Mouse (Mus musculus) hindbrain, embryonic 13.5 days (tissue): ENCODE data around the gene Apoc4. TPM values are rescaled to one million over a fixed set of nuclear protein-coding genes. Genes with fewer than 3 reads are reported as not detected.

ENCODE experiments used
- ATAC-seq: fragments of 200-750 bp; cut with Nextera tagmentation; 2 replicates; pipeline ENCODE4 v1.8.0; 2017; ENCODE audit warnings: moderate TSS enrichment; ENCODE audit not compliant: low FRiP score
- H3K27ac ChIP-seq: fragments of 300-500 bp; sonication (generic); 2 replicates; pipeline ENCODE4 v1.5.1; 2015; ENCODE audit warnings: inconsistent platforms, mild to moderate bottlenecking, moderate library complexity
- H3K27me3 ChIP-seq: fragments of 300-500 bp; sonication (generic); 2 replicates; pipeline ENCODE4 v1.6.1; 2015; ENCODE audit warnings: mild to moderate bottlenecking, inconsistent platforms
- H3K36me3 ChIP-seq: fragments of 300-500 bp; sonication (generic); 2 replicates; pipeline ENCODE4 v1.6.1; 2015; ENCODE audit warnings: mild to moderate bottlenecking, inconsistent platforms
- H3K4me1 ChIP-seq: fragments of 300-500 bp; sonication (generic); replicated peaks from 2 replicates; pipeline ENCODE4 v1.6.1; 2015; ENCODE audit warnings: inconsistent platforms
- H3K4me2 ChIP-seq: fragments of 300-500 bp; sonication (generic); 2 replicates; pipeline ENCODE4 v1.6.1; 2015; ENCODE audit warnings: inconsistent platforms, mild to moderate bottlenecking, moderate library complexity
- H3K4me3 ChIP-seq: fragments of 300-500 bp; sonication (generic); 2 replicates; pipeline ENCODE4 v1.5.1; 2015; ENCODE audit warnings: mild to moderate bottlenecking, inconsistent platforms
- H3K9ac ChIP-seq: fragments of 300-500 bp; sonication (generic); 2 replicates; pipeline ENCODE4 v1.6.1; 2015; ENCODE audit warnings: mild to moderate bottlenecking, inconsistent platforms
- H3K9me3 ChIP-seq: fragments of 300-500 bp; sonication (generic); 2 replicates; pipeline ENCODE4 v1.6.1; 2016; ENCODE audit warnings: inconsistent platforms
- WGBS: fragments of 180-500 bp; shearing (Covaris S2); methylation state at CpG from one replicate; pipeline ENCODE4 v1.1.7; 2015; 5-methylcytosine and 5-hydroxymethylcytosine counted together
- polyA plus RNA-seq: library from polyadenylated mRNA; unstranded; fragments of >200 nt; fragmentation: Nextera tagmentation; extraction: Ambion mirVana; gene quantifications from 2 replicates; pipeline ENCODE4 v1.2.1, GENCODE M21; 2015

The Apoc4 gene
- polyA plus RNA-seq, 1 experiment from 2014 or later, result not detected

DNA sequence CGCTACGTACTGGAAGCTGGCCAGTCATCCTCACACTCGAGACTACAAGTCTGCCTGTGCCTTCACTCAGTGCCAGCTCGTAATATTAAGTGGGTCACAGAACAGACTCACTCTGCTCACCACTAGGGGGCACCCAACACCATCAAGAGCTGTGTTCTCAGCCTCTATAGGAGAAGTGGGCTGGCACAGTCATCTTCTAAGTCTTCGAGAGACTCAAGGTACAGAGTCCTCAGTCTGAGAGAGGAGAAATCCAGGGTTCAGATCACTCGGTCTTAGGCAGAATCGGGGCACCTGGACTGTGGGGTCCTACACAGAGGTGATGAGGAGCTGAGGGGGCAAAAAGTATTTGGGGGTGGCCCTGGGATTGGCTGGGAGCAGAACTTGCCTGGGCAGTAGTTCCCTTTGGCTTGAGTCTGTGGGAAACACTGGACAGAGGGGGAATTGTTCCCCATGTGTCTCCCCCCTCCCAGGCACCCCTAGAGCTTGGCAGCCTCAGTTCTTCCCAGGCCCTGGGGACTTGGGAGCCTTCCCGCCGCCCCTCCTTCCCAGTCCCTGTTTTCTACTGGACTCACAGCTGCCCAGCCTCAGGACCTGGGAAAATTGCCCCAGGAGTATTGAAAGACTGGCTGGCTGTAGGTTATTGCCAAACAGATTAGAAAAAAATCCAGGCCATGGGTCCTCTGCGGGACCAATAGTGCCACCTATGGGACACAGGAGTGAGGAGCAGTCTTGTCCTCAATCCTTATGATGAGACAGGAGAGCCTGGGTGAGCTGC is 12.1 kb downstream of the Apoc4 start:
- WGBS, result 9% methylated on average over 10 of the region's 10 CpGs
- Histone ChIP-seq H3K36me3 (no peaks in the 10 kb centered on the region), H3K27ac (peak overlapping the region; percentile 62; the same call in 1 of the 2 replicates), H3K4me1 (peaks cover 16% of the 10 kb centered on the region), H3K4me2 (peak overlapping the region; percentile 32), H3K27me3 (no peaks in the 10 kb centered on the region), H3K9me3 (no peaks in the 10 kb centered on the region), H3K4me3 (peak overlapping the region; percentile 5; the same call in 1 of the 2 replicates), H3K9ac (peak overlapping the region; percentile 24; the same call in 1 of the 2 replicates)
- ATAC-seq, result peak; percentile 61

DNA sequence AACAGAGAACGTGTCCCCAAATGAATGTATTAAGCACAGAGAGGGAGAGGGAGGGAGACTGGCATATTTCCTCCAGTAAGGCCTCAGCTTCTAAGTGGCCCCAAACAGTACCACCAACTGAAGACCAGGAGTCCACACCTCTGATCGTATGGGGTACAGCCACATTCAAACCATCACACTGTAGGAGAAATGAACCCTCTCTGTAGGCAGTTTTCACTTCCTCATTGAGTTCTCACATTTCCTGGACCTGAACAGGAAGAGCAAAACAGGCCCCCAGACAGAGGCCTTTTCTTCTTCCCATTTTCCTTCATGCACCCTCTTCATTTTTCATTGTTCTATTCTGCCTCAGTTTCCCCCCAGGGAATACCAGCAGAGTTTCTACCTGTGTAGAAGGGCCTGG is 13.8 kb downstream of the Apoc4 start:
- H3K9me3 ChIP-seq, result no peaks in the 10 kb centered on the region
- H3K9ac ChIP-seq, result no peak overlapping the region
- H3K4me2 ChIP-seq, result no peak overlapping the region
- no peak for ATAC-seq
- H3K4me1 ChIP-seq, result peaks cover 31% of the 10 kb centered on the region
- H3K36me3 ChIP-seq, result no peaks in the 10 kb centered on the region; the same call in 1 of the 2 replicates
- no peak overlapping the region for H3K4me3 ChIP-seq
- 75% methylated on average over 2 of the region's 2 CpGs for WGBS
- H3K27me3 ChIP-seq, result no peaks in the 10 kb centered on the region
- H3K27ac ChIP-seq, result no peak overlapping the region

DNA sequence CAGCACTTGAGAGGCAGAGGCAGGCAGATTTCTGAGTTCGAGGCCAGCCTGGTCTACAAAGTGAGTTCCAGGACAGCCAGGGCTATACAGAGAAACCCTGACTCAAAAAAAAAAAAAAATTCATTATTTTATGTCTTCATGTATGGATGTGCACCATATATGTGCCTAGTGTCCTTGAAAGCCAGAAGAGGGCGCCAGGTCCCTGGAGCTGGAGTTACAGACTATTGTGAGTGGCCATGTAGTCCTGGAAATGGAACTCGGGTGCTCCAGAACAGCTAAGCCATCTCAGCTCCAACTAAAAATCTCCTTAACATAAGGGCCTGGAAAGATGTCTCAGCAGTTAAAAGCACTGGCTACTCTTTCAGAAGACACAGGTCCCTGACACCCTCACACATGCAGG is 14.5 kb downstream of the Apoc4 start:
- Histone ChIP-seq H3K9me3 (no peaks in the 10 kb centered on the region), H3K4me1 (peaks cover 37% of the 10 kb centered on the region), H3K4me2 (no peak overlapping the region), H3K9ac (no peak overlapping the region), H3K27ac (no peak overlapping the region), H3K27me3 (no peaks in the 10 kb centered on the region), H3K36me3 (peaks cover 4% of the 10 kb centered on the region), H3K4me3 (no peak overlapping the region)
- ATAC-seq, result no peak
- 61% methylated on average over 3 of the region's 3 CpGs for WGBS

DNA sequence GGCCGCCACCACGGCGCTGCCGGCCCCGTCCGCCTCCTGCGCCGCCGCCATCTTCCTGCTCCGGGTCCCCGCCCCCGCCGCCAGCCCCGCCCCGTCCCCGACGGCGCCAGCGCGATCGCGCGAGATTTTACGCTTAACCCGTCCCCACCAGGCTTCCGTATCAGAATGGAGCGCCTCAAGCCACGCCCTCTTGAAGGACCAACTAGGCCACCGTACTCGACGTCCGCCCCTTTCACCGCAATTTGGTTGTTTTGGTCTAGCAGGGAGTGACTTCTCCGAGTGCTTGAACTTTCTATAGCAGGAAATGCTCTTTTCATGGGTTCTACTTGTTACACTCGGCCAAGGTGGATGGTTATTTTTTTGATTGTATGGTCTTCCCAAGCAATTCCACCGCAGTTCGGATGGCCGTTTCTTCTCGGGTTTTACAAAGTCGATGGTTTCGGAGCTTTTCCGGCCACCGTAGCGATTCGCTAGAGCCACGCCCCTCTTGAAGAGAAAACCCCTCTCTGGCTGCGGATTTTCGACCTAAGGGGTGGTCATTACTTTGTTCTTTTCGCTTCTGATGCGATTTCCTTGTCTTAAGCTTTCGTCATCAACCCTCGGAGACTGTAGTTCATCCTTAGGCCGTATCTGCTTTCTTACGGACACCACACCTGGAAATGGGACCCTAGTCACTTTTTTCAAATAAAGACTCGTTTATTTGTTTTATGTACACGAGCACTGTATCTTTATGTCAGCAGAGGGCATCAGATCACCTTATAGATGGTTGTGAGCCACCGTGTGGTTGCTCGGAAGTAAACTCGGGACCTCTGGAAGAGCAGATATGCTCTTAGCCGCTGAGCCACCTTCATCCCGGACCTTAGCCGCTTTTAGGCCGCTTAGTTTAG is 16.1 kb downstream of the Apoc4 start, which contains the start of gene Clptm1:
TSS of gene Clptm1 (minus strand) at position 79 of the 887 bp plus-strand sequence.
- peak; percentile 86 for ATAC-seq
- H3K36me3 ChIP-seq, result peaks cover 16% of the 10 kb centered on the region

DNA sequence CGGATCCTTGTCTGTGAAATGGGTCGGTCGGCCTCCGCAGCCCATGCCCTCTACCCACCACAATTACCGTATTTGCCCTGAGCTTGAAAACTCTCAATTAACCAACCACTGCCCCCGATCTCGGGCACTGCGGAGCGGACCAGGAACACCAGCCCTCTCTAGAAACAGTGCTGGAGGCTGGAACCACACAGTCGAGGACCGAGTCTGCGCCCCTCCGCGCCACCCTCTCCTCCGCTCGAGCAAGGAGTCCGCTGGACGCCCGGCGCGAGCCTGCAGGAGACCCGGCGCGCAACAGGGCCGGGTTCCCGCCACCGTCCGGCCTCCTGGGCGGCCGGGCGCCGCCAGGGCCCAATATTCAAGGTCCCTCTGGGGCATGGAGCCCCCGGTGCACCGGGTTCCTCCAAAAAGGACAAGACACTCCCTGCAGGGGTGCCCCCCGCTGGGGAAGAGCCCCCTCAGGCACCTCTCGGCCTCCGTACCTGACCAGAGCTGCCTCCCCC is 16.8 kb downstream of the Apoc4 start:
- Histone ChIP-seq H3K4me2 (peak overlapping the region; percentile 92), H3K9me3 (no peaks in the 10 kb centered on the region), H3K4me3 (peak overlapping the region; percentile 100), H3K4me1 (peaks cover 46% of the 10 kb centered on the region), H3K27ac (peak overlapping the region; percentile 94), H3K27me3 (no peaks in the 10 kb centered on the region), H3K36me3 (peaks cover 22% of the 10 kb centered on the region), H3K9ac (peak overlapping the region; percentile 99)
- WGBS, result under 1% methylated on average over 37 of the region's 37 CpGs
- peak; percentile 69 for ATAC-seq

More for the DNA sequence above, 16.1 kb downstream of the Apoc4 start, which contains the start of gene Clptm1:
- under 1% methylated on average over 63 of the region's 63 CpGs for WGBS
- H3K9ac ChIP-seq, result peak within 1 kb of the TSS; percentile 99
- no peaks in the 10 kb centered on the region for H3K9me3 ChIP-seq
- peaks cover 47% of the 10 kb centered on the region for H3K4me1 ChIP-seq
- peak within 1 kb of the TSS; percentile 100 for H3K4me3 ChIP-seq
- H3K27ac ChIP-seq, result peak within 1 kb of the TSS; percentile 94
- H3K4me2 ChIP-seq, result peak within 1 kb of the TSS; percentile 92
- H3K27me3 ChIP-seq, result no peaks in the 10 kb centered on the region

DNA sequence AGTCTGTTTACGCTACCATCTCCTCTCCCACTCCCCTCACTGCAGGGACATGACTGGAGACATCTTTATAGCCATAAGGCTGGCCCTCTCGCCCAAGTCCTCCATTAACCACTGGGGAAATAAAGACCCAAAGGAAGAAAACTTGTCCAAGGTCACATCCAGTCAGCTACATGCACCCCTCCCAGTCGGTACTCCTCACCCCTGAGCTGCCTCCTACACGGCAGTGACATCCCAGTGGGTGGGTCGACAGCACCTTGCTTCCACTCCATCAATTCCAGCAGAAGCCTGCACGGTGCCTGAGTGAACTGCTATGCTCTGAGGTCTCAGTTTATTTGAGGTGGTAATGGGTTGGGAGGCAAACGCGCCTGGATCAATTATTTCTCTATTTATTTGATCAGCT is 17.3 kb downstream of the Apoc4 start:
- no peaks in the 10 kb centered on the region for H3K27me3 ChIP-seq
- 0 out of 2 replicates have a peak, but pooled peaks have one; percentile 14 for ATAC-seq
- no peaks in the 10 kb centered on the region for H3K9me3 ChIP-seq
- H3K36me3 ChIP-seq, result peaks cover 27% of the 10 kb centered on the region
- WGBS, result 14% methylated on average over 8 of the region's 8 CpGs
- H3K9ac ChIP-seq, result peak overlapping the region; percentile 99
- H3K27ac ChIP-seq, result no peak overlapping the region
- H3K4me1 ChIP-seq, result peaks cover 41% of the 10 kb centered on the region
- peak overlapping the region; percentile 100 for H3K4me3 ChIP-seq
- H3K4me2 ChIP-seq, result peak overlapping the region; percentile 92

DNA sequence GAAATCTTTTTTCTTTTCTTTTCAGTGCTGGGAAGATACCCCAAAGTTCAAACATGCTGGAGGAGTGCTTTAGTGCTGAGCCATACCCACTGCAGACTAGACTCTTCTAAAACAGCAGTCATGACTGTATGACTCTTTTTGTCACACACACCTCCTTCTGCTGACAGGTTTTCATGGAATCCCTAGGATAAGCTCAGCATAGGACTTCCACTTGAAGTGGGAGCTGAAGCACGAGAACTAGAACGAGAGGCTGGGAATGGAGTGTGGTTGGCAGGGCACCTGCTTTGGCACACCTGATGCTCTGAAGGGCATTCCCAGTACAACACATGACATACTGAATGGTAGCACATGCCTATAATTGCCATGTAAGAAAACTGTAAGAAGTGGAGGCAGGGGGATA is 28.7 kb downstream of the Apoc4 start:
- no peak for ATAC-seq
- no peak overlapping the region for H3K9ac ChIP-seq
- H3K9me3 ChIP-seq, result no peaks in the 10 kb centered on the region
- H3K4me2 ChIP-seq, result no peak overlapping the region
- no peaks in the 10 kb centered on the region for H3K4me1 ChIP-seq
- 97% methylated on average over 2 of the region's 2 CpGs for WGBS
- no peaks in the 10 kb centered on the region for H3K27me3 ChIP-seq
- peaks cover 77% of the 10 kb centered on the region for H3K36me3 ChIP-seq
- H3K27ac ChIP-seq, result no peak overlapping the region
- no peak overlapping the region for H3K4me3 ChIP-seq

DNA sequence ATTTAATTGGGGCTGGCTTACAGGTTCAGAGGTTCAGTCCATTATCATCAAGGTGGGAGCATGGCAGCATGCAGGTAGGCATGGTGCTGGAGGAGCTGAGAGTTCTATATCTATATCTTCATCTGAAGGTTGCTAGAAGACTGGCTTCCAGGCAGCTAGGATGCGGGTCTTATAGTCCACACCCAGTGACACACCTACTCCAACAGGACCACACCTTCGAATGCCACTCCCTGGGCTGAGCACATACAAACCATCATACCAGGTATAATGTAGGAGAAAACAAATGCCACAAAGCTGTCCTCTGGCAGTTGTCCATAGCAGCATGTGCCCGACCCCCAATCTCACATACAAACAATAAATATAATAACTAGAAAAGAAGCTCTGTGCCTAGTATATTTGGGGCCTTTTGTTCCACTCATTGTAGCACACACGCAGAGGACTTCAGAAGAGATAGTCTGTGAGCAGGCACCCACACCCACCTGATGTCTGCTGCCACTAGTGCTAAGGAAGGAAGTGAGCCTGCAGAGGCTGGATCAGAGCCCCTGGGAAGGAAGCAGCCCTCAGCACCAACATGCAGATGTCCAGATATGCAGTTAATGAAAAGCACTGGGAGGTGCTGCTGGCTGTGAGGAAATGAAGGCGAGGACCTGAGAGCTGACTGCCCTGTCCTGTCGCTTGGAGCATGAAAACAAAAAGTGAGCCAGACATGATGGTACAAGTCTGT is 30.1 kb downstream of the Apoc4 start:
- 93% methylated on average over 6 of the region's 6 CpGs for WGBS
- Histone ChIP-seq H3K4me2 (no peak overlapping the region), H3K27ac (no peak overlapping the region), H3K9me3 (no peaks in the 10 kb centered on the region), H3K9ac (no peak overlapping the region), H3K4me3 (no peak overlapping the region), H3K36me3 (peaks cover 91% of the 10 kb centered on the region), H3K4me1 (no peaks in the 10 kb centered on the region), H3K27me3 (no peaks in the 10 kb centered on the region)
- no peak for ATAC-seq

DNA sequence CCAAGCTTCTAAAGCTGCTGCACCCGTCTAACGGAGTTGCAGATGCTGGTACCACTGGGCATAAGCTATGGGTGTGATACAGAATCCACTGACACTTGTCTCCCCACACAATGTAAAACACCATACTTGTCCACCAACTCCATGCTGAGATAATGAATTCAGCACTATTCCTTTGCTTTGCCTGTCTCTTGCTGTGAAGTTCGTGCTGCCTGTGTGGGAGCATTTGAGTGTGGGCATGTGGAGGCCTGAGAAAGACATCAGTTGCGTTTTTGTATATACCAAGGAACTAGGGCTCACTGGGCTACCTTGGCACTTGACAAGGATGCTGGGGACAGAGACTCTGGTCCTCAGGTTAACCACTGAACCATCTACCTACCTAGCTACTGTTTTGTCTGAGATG is 40.1 kb downstream of the Apoc4 start:
- Histone ChIP-seq H3K4me3 (no peak overlapping the region), H3K36me3 (peaks cover 100% of the 10 kb centered on the region), H3K27me3 (no peaks in the 10 kb centered on the region), H3K9ac (no peak overlapping the region), H3K9me3 (no peaks in the 10 kb centered on the region), H3K27ac (no peak overlapping the region), H3K4me1 (no peaks in the 10 kb centered on the region), H3K4me2 (no peak overlapping the region)
- ATAC-seq, result no peak
- 93% methylated on average over 4 of the region's 4 CpGs for WGBS

DNA sequence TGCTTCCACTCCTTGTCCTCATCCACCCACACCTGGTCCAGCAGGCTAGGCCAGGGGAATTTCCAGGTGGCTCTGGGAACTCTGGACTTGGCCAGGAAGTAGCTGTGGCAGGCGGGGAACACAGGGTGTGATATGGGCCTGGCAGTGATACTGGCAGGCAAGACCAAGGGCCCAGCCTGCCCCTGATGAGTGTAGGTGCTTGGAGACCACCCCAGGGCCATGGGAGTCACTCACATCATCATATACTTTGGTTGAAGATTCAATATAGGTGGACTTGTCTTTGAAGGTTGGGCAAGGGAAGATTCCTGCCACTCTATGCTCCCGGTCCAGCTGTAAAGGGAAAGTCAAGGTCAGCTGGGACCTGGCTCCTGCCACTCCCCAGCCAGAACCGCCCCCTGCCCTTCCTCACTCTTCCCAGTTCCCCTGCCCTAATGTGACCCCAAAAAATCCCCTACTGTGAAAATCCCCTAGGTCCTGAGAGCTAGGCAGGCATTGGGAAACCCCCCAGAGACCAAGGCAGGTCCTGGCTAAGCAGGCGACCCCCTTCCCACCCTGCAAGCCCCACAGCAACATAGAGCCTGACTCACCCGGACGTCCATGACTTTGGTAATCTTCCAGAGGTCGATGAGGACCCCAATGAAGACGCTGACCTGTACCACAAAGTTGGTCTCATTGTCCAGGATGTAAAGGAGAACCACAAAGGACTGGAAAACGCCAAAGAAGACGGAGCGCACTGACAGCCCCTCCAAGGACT is 46.0 kb downstream of the Apoc4 start:
- Histone ChIP-seq H3K4me1 (no peaks in the 10 kb centered on the region), H3K4me3 (no peak overlapping the region), H3K4me2 (no peak overlapping the region), H3K9me3 (no peaks in the 10 kb centered on the region), H3K36me3 (peaks cover 85% of the 10 kb centered on the region), H3K27ac (no peak overlapping the region), H3K9ac (no peak overlapping the region), H3K27me3 (no peaks in the 10 kb centered on the region)
- ATAC-seq, result no peak
- WGBS, result 90% methylated on average over 11 of the region's 11 CpGs

DNA sequence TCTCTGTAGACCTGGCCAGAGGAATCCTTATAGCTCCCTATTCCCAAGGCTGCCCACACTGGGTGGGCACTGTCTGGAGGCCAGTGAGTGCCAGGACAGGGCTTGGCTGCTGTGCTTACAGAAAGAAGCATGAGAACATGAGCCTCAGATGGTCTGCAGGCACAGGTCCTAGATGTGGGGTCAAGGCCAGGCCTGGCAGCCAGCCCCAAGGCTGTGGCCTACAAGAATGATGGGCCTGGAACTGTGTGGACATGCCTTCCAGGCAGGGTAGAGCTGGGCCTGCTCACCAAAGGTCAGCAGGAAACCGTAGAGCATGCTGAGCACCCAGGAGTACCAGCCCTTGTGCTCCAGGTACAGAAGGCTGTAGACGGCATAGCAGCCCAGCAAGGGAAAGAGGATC is 46.7 kb downstream of the Apoc4 start:
- H3K9me3 ChIP-seq, result no peaks in the 10 kb centered on the region
- no peaks in the 10 kb centered on the region for H3K27me3 ChIP-seq
- no peak overlapping the region for H3K27ac ChIP-seq
- no peak overlapping the region for H3K4me3 ChIP-seq
- peaks cover 78% of the 10 kb centered on the region for H3K36me3 ChIP-seq
- no peak overlapping the region for H3K9ac ChIP-seq
- H3K4me2 ChIP-seq, result no peak overlapping the region
- WGBS, result 100% methylated on average over 2 of the region's 2 CpGs
- H3K4me1 ChIP-seq, result peaks cover 2% of the 10 kb centered on the region
- no peak for ATAC-seq
